Mouse (Mus musculus): Measurements from ENCODE around the gene Ankub1.

Ankub1 gene

DNA sequence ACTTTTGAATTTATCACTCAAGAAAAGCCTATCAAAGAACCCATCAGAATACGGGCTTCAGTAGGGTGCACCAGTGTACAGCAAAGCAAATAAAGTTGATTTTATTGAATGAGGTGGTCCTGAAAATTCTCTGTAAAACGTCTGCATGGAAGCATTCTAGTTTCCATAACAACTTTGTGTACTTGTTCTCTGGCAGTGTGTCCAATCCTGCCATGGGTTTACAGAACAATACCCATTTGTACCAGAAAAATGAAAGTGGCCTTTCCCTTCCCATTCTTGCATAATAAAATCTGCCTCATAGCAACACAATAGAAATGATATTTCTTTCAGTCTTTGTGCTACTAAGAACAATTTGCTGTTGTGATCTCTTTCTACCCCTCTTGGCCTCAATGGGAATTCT is at the start of gene Ankub1:
Gene Ankub1 (minus strand): TSS at position 81 of the 400 bp plus-strand sequence.
- no peak for DNase-seq

- no peak for DNase-seq
Observed at GRCm38 (mm10) chr3:57739830-57740229, 47.2 kb upstream of the Ankub1 start.

DNA sequence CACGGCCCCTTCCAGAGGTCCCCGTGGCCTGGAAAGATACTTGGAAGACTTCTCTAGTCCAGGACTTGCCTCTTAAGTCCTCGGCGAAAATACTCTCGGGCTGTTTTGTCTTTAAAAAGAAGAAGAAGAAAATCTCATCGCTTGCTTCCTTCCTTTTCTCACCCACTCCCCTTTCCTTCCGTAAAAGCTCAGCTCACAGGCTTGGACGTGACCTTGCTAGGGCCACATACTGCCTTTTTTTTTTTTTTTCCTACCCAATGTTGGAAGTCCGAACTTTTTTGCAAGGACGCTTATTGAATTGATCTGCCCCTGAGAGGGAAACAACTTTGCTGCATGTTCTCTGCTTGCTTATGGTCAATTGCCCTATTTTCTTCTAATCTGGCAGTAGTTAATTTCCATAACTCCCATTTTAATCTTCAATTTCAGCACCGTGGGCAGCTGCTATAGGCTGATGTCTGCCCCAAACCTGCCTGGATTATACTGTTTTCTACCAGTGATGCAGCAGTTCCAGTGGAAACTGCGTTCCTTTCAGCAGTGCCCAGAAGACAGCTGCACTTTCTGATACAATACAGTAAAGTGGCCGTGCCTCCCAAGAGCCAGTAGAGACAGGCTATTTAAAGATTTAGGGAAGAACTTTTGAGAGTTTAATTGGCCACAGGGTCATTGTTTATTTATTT is 44.0 kb upstream of the Ankub1 start:
- DNase-seq: no peak

DNA sequence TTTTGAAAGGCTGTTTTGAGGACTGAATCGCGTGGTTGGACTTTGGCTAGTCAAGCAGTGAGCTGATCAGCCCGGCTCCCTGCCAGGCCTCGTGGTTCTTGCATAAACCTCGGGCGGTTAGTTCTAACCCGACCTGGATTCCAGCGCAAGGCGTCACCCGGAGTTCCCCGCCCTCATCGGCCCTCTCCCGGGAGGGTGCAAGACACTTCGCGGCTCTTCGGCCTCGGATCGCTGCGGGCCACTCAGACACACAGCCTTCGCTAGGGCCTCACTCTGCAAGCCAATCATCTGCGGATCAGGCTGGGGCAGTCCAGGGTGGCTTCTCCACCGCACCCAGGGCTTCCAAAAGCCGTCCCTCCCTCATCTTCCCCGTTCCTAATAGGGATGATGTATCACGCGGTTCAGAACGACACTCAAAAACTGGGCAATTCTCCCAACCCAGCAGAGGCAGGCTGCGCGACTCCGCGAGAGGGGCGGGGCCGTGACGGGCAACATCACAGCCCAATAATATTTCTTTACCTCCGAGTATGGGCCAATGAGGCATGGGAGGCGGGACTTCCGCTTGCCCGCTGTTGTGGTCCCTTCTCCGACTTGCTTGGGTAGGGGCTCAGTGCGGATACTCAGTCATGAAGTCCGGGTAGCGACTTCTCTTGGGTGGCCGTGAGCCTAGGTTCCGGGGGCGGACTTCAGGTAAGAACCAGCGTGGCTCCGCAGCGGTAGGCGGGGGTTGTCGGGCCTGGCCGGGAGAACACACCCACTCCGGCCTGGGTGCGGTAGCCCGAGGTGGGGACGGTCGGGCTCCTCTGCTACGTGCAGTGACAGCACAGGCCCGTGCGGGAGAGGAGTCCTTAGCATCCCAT is 43.1 kb upstream of the Ankub1 start, which contains the start of gene Rnf13:
Gene Rnf13 (plus strand): TSS at position 552 of the 860 bp plus-strand sequence.
- DNase-seq: peak; percentile 100

- DNase-seq: no peak
Observed at GRCm38 (mm10) chr3:57732206-57732915, 39.8 kb upstream of the Ankub1 start.

DNA sequence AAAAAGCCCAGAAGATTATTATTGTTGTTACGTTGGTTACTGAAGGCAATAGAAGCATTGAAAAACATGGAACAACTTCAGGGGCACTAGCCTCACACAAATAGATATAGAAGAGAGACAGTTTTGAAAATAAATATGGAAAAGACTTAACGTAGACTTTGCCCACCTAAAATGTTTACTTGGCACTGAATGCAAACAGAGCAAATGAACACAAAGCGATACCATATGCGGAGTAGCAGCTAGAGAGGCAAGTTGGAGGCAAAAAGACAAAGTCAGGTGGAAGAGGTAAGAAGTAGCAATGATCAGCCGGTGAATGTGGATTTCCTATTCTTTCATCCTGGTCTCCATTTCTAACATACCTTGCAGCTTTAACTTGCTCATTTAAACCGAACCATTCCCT is 21.6 kb upstream of the Ankub1 start:
- no peak for DNase-seq

DNA sequence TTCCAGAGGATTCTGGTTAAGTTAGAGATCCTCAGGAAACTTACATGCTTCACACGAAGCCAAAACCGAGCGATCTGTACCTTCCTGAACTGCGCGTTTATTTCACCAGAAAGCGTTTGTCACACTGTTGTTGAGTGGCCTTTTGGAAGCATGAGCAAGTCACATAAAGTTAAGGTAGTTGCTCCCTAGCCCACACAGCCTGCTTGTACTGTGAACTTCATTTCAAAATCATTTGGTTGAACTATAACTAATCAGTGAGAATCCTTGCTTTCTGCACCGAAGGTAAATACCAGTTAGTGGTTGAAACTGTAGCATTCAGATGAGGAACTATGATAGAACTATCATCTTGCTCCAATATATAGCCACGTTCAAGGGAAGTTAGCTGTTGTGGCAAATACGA is 4.2 kb upstream of the Ankub1 start:
- DNase-seq: no peak

DNA sequence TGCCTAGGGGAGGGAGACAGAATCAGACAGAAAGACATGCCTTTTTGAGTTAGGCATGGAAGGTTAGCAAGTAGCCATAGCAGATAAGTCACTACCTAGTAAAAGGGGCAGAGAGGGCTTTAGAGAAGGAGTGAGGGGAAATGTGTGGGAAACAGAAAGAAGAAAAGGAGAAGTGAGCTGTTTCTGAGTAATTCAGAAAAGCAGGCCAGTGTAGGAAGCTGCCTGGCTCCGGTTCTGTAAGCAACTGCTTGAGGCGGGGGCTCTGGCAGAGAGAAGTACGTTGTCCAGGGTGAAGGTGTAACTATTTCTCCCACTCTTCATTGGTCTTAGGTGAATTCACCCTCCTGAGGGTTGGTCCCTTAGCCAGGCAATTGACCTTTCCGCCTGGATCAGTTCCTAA is 3.6 kb upstream of the Ankub1 start:
- DNase-seq: no peak

DNA sequence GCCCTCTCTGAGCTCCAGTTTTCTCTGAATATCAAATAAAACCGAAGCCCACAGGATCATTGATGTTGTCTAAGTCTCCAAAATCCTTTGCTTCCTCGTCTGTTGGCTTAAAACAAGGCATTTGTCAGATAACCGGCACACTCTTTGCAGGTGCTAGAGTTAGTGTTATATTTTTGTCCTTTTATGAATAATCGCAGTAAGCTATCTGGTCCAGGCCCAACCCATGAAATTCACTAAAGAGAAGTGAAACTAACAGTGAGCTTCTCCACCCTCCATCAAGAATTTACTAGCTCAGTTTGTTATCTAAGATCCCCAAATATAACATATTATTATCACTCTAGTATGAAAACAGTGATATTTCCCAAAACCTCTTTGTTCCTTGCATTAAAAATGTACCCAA is 827 bp downstream of the Ankub1 start:
- DNase-seq: no peak

DNA sequence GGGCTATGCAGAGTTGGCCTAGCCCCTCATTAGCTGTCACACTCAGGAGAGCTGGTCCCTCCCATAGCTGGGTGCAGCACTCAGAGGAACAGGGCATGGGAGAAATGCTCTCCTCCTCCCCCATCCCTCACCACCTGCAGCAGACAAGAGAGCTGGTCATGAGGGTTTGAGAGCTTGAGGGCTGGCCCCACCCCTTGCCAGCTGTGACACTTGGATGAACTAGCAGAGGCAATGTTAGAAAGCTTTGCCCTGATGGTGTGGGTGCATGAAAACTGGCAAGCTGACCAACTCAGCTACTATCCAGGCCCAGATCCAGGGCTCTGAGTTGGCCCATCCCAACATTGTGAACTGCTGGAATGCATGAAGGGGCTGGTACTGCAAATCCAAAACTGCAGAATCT is 14.8 kb downstream of the Ankub1 start:
- DNase-seq: peak; percentile 92

DNA sequence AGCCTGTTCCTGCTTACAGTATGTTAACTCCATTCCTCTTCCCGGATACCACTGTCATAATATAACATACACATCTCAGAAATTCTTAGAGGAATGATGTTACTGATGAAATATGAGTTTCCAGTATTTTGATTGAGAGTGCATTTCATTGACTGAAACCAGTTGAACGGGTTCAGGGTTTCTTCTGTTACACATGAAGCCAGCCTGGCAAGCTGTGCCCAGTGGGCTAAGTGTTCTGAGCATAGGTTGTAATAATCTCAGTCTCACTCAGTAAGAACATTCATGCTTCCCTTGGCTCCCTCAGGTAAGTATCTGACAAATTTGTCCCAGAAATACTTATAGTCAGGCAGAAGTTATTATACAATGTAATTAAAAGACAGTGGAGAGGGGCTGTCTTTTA is 18.5 kb downstream of the Ankub1 start:
- DNase-seq: no peak

DNA sequence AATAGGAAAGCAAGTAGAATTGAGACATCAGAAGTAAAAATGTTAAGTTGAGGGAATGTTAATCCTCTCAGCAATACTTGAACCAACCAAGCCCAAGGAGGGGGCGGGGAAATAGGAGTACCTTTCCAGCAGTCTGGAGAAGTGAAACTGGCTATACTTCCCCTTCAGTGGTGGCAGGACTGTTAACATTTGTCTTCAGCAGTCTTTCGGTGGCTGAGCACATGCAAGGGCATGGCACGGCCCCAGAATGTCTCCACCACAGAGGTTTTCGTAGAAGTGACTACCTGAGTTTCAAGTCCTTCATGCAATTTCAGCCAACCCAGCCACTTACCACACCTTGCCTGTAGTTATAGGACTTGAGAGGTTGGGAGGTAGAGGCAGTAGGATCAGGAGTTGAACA is 19.0 kb downstream of the Ankub1 start:
- DNase-seq: peak; percentile 93

DNA sequence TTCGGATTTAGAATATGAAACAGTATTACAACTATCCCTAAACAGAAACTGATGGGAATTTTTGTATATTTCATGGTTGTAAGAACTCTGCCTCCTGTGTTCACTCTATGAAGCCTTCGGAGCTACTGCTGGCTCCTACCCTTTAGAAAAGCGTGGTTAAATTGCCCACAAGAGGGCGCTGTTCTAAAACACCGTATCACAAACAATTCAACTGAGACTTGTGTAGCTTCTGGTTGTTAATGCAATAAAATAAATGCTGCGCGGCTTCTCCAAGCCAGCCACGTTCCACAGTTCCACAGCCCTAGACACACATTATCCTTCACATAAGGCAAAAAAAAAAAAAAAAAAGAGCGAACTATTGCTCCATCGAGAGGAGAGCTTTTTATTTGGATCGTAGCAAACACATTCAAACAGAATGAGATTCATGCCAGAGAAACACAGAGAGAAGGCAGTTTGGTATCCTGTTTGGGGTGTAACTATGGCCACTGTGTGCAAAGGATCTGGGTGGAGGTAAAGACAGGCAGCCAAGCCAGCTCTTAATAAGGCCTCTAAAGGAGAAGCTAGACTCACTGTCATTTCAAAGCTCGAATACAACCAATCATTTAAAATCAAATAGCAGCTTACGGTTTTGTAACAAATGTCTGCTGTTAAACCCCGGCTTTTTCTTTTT is 25.4 kb downstream of the Ankub1 start:
- peak; percentile 89 for DNase-seq

GRCm38 (mm10) chr3:57665880-57666279 is 26.7 kb downstream of the Ankub1 start:
- DNase-seq: no peak

GRCm38 (mm10) chr3:57664682-57665081 is 27.9 kb downstream of the Ankub1 start:
- peak; percentile 62 for DNase-seq

- DNase-seq: peak; percentile 82
Observed at GRCm38 (mm10) chr3:57663731-57664130, 28.9 kb downstream of the Ankub1 start.

DNA sequence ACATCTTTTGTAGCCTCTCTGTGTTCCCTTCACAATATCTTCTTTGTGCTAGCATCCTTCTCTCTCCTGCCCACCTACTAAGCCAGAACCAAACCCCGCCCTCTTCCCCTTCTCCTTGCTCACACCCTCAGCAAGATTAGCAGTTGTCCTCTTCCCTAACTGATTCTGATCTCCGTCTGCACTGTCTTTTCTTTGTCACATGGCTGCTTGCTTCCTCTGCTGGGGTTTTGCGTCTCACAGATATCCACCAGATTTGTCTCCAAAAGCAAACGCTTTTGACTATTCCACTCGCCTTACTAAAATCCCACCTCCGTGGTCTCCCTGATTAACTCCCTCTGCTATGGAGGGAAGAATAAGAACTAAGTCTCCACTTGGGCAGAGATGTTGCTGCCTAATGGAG is 34.0 kb downstream of the Ankub1 start:
- DNase-seq: peak; percentile 57

GRCm38 (mm10) chr3:57653646-57654045 is 39.0 kb downstream of the Ankub1 start:
- DNase-seq: no peak

DNA sequence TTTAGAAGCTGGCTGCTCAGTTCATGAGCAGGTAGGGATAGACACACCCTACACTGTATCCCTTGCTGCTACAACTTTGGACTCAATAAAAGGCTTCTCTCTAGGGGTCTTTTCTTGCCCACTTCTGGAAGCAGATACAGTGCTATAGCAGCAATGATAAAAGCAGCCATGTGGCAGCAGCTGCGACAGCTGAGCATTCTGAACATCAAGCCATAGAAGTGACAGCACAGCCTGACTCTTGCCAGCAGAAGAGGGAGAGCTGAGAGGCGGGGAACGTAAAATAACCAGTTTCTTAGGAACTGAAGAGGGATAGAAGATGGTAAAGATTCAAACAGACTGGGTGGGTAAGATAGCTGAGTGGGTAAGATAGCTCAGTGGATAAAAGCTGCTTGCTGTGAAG is 40.1 kb downstream of the Ankub1 start:
- no peak for DNase-seq

DNA sequence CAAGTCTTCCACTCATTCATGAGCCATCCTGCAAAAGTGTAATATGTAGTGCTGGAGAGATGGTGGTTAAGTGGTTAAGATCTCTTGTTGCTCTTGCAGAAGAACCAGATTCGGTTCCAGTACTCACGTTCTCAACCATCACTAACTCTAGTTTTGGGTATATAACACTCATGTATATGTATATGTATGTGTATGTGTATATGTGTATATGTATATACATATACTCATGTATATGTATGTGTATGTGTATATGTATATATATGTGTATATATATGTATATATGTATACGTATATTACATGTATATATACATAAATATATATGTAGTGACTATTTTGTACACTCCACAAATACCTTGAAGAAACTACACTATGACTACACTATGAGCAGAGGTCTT is 40.7 kb downstream of the Ankub1 start:
- no peak for DNase-seq

DNA sequence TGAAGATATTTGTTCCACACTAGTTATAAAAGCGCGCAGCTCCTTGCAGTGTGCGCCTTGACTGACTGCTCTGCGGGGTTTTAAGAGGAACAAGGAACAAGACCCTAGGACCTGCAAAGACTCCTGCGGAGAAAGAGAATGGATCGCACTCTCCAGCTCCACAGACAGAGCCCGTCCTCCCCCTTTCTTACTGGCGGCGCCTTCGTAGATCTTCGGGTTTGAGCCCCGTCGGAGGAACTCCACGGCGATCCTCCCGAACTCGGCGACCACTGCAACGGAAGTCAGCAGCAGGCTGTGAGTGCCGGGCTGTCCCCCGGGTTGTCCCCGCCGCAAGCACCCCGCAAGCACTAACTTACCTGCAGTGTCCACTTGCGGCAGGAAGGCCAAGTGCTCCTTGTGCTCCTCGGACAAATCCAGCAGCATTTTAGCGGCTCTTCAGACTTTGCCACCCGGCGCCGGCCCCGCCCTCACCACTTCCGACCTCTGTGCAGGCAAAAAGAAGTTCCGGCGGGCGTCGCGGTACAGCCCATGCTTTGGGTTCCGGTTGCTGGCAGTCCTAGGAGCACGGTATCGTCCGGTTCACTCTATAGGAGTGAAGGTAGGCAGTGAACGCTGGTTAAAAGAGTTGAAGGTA is 41.3 kb downstream of the Ankub1 start, which contains the start of gene Commd2:
Gene Commd2 (minus strand): TSS at position 485 of the 634 bp plus-strand sequence.
- peak; percentile 97 for DNase-seq

- DNase-seq: no peak
Observed at GRCm38 (mm10) chr3:57643191-57643590, 49.4 kb downstream of the Ankub1 start.
